Mouse (Mus musculus): Measurements from ENCODE around the gene Bahcc1.

Gene Bahcc1

DNA sequence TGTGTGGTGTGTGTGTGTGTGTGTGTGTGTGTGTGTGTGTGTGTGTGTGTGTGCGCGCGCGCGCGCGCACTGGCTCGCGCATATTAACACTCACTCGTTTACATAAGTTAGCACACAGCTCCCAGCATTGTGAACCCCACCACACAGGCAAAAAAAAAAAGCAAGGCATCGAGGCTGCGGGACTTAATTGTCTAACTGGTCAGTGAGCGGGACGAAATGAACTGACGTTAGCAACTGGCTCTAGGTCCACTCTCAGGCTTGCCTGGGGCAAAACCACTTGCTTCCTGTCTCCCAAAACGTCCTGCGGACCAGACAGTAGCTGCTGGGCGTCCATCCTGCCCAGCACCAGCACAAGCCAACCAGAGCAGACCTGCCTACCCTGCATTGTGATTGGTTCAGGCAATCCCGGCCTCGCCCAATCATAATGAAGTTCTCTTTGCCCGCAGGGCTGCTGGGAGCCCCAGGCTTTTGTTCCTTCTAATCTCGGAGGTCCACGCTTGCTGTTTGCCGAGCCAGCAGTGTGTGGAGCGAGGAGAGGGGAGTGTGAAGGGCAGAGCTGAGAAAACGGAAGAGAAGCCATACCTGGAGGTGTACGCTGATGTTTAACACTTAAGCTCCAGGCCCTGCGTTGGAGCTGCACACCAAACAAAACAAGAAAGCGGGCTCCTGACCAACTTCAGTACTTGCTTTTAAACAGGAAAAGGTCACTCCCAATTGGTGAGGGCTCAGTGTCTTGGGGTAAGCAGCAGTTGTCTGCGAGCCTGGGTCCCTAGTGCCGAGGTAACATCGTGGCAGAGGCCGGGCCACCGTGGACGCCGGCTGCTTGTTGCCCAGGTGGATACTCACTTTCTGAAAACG is 83.3 kb downstream of the Bahcc1 start:
- under 1% methylated on average over 37 of the region's 37 CpGs for WGBS

DNA sequence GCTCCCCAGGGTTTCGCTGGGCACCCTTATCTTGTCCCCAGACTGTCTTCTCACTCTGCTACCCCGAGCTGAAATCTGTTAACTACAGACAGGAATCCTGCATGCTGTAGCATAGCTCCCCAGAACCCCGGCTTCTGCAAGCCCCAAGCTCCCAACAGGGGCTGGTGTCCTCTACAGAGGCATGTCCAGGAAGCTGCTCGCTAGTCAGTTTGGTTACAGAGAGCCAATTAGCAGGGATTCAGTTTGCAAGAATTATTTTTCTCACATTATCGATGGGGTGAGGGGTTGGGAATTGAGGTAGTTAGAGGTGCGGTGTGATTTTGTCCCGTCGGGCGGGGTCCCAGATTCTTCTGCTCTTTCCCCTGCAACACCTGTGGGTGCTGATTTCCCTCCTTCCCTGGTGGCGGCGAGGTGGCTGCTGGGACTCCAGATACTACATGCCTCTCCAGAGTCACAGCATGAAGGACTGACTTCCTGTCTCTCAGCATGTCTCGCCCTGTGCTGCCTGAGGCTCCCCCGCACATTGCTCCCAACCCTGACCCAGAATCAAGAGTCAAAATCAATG is 84.0 kb downstream of the Bahcc1 start:
- 18% methylated on average over 13 of the region's 13 CpGs for WGBS

DNA sequence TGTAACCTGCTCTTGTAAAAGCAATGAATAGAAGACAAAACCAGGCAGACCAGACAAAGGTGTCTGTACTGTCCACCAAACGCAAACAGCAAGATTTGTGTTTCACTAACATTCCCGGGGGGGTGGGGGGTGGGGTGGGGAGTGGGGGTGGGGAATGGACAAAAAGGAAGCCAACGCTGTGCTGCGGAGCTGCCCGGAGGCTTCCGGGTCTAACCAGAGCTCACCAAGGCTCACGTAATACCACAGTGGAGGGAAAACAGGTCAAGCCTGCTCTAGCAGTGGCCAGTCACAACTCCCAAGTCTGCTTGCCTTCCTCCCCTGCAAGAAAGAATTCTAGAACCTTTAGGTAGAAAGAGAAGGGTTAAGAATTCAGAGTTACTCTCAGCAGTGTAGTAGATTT is 84.7 kb downstream of the Bahcc1 start:
- 71% methylated on average over 7 of the region's 7 CpGs for WGBS

GRCm38 (mm10) chr11:120319310-120319709 is 86.6 kb downstream of the Bahcc1 start:
- 91% methylated on average over 5 of the region's 5 CpGs for WGBS

GRCm38 (mm10) chr11:120320156-120320555 is 87.4 kb downstream of the Bahcc1 start:
- 97% methylated on average over 10 of the region's 10 CpGs for WGBS

GRCm38 (mm10) chr11:120335431-120336021 is 102.8 kb downstream of the Bahcc1 start:
- 68% methylated on average over 6 of the region's 6 CpGs for WGBS

- WGBS, result 68% methylated on average over 2 of the region's 2 CpGs
Observed at GRCm38 (mm10) chr11:120337447-120337846, 104.7 kb downstream of the Bahcc1 start.

DNA sequence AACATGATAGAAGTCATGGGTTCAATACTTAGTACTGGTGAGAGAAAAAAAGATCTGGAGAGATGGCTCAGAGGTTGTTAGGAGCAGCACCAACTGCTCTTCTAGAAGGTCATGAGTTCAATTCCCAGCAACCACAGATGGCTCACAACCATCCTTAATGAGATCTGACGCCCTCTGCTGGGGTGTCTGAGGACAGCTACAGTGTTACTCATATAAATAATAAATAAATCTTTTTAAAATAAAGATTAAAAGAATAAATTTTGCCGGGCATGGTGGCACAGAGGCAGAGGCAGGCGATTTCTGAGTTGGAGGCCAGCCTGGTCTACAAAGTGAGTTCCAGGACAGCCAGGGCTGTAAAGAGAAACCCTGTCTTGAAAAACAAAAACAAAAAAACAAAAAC is 106.0 kb downstream of the Bahcc1 start:
- WGBS, result 69% methylated on average over 3 of the region's 3 CpGs

GRCm38 (mm10) chr11:120339978-120340513 is 107.3 kb downstream of the Bahcc1 start:
- 89% methylated on average over 10 of the region's 10 CpGs for WGBS

GRCm38 (mm10) chr11:120341661-120342060 is 108.9 kb downstream of the Bahcc1 start:
- WGBS, result 97% methylated on average over 4 of the region's 4 CpGs

All from cerebral cortex, adult 2 months (tissue).